Mouse (Mus musculus): Measurements from ENCODE around the gene Tmem191c. TPM values are rescaled to one million over a fixed set of nuclear protein-coding genes. Genes with fewer than 3 reads are reported as not detected.

The Tmem191c gene
- polyA plus RNA-seq, 1 experiment from 2014 or later = 15.0 TPM

DNA sequence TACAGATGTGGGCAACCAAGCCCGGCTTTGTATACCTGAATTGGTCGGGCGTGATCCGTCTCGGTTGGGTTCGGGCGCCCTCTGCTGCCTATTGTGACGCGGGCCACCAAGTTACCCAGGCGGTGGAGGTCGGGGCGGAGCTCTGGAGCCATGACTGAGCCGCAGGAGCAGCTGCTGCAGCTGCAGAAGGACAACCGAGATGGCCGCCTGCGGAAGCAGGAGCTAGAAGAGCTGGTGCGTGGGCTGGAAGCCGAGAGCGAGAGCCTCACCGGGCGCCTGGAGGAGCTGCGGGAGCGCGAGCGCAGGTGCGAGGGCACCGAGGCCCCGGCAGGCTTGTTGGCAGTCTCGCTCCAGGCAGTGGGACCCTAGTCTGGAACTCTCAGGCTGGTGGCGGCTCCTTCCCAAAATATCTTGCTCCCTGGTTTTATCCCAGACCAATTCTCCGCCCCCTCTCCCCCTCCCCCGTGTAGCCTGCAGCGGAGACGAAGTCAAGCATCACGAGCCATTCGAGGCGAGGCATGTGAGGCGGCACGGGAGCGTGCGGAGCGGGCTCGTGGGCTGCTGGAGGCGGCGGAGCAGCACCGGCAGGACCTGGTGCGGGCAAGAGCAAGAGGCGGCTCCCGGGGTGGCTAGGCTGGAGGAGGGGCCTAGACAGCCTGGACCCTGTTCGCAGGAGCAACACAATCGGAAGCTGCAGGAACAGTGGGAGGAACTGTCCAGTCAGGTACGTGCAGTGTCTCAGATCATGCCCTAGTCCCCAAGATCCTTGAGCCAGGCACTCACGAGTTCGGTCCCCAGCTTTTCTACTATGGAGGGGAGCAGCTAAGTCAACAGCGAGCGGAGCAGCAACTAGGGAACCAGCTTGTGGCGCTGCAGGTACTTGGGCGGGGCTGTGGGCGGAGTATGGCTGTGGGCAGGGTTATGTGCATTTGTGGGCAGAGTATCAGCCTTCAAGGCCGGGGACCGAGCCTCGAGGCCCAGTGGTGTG is 581 bp downstream of the Tmem191c start:
- H3K9ac ChIP-seq (ENCODE audit: low read length) = peak overlapping the region; percentile 77
- H3K4me1 ChIP-seq (ENCODE audit: control insufficient read depth, insufficient read depth, low read length) = peaks cover 18% of the 10 kb centered on the region
- peak overlapping the region; percentile 64 for H3K27ac ChIP-seq (ENCODE audit: low read length)
- H3K9me3 ChIP-seq (replicated peaks; ENCODE audit: control insufficient read depth, low read length) = no peaks in the 10 kb centered on the region
- H3K4me3 ChIP-seq (ENCODE audit: low read length) = peak overlapping the region; percentile 78
- under 1% methylated on average over 62 of the region's 62 CpGs for WGBS
- H3K36me3 ChIP-seq (ENCODE audit: control insufficient read depth, insufficient read depth) = peaks cover 10% of the 10 kb centered on the region; the same call in 1 of the 2 replicates
- H3K27me3 ChIP-seq (ENCODE audit: control insufficient read depth, insufficient read depth, low read length) = peaks cover 19% of the 10 kb centered on the region
- peak; percentile 88 for ATAC-seq (replicated peaks; ENCODE audit: extremely low read depth, insufficient read depth, low FRiP score)
- H3K4me2 ChIP-seq (ENCODE audit: low read depth, low read length) = peak overlapping the region; percentile 99

DNA sequence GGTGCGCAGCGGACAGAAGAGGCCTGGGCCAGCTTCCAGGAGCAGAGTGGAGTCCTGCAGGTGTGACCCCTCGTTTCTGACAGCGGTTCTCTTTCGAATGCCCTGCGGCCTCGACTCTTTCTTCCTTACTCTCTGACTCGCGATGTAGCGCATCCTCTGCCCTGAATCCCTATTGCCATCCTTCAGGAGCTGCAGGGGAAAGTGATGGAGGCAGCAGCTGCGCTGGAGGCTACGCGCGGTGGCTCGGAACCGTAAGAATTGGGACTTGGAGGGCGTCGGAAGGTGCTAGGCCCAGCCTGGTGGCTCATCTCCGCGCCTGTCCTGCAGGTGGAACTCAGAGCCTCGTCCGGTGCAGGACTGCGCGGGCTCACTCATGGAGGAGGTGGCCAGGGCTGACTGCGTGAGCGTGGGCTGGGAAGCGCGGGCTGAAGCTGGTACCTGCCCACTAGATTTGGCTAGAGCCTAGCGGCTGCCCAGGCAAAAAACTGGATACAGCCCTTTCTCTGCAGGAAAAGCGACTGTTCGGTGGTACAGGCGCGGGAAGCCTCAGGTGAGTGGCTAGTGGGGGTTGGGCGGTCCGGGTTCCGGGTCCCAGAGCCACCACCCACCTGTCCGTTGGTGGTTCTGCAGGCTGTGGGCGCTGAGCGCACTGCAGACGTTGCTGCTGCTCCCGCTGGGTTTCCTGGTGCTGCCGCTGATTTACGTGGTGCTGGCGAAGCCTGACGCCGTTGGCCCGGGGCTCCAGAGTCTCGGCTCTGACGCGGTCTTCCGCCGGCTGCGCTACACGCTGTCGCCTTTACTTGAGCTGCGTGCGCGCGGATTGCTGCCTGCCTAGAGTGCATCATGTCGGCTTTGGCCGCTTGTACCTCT is 1.7 kb downstream of the Tmem191c start:
- Histone ChIP-seq H3K36me3 (ENCODE audit: control insufficient read depth, insufficient read depth) (peaks cover 13% of the 10 kb centered on the region), H3K9me3 (replicated peaks; ENCODE audit: control insufficient read depth, low read length) (no peaks in the 10 kb centered on the region), H3K9ac (ENCODE audit: low read length) (peak overlapping the region; percentile 58)

DNA sequence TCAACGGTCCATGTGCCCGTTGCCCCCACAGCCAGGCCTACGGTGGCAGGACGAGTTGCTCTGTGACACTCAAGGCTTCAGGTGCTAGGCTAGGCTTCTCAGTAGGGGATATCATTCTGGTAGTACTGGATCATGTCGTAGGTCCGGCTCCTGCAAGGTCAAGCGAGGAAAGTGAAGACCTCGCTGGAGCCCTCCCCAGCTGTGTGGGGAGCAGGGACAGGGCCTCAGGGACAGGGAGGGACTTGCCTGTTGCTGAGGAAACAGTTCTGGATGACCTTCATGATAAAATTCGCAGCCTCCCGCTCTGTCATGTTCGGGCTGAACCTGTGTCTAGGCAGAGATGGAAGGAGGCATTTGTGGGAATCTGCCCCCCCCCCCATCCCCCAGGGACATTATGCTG is 4.6 kb downstream of the Tmem191c start:
- H3K36me3 ChIP-seq (ENCODE audit: control insufficient read depth, insufficient read depth) = peaks cover 17% of the 10 kb centered on the region

More for the DNA sequence above, 1.7 kb downstream of the Tmem191c start:
- Histone ChIP-seq H3K4me3 (ENCODE audit: low read length) (peak overlapping the region; percentile 78), H3K27ac (ENCODE audit: low read length) (no peak overlapping the region), H3K27me3 (ENCODE audit: control insufficient read depth, insufficient read depth, low read length) (peaks cover 19% of the 10 kb centered on the region), H3K4me1 (ENCODE audit: control insufficient read depth, insufficient read depth, low read length) (peaks cover 18% of the 10 kb centered on the region), H3K4me2 (ENCODE audit: low read depth, low read length) (peak overlapping the region; percentile 99)
- WGBS = 7% methylated on average over 61 of the region's 61 CpGs
- no peak for ATAC-seq (replicated peaks; ENCODE audit: extremely low read depth, insufficient read depth, low FRiP score)

DNA sequence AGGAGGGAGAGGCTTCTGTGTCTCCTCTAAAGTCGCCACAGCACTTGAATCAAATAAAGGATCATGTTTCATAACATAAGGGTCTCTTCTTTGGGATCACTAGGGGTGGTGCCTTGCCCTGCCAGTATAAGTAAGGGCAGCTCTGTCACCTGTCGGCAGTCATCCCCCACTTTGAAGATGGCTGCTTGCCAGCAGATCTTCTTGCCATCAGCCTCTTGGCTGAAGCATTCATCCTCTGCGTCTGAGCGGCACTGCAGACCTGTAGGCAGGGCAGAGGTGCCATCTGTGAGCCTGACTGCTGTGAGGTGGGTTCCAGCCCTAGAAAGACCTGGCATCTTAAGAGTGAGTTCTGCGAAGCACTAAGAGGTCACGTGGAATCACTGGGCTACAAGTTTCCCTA is 7.3 kb downstream of the Tmem191c start:
- peaks cover 24% of the 10 kb centered on the region for H3K36me3 ChIP-seq (ENCODE audit: control insufficient read depth, insufficient read depth)
- H3K27ac ChIP-seq (ENCODE audit: low read length) = no peak overlapping the region
- no peak overlapping the region for H3K4me3 ChIP-seq (ENCODE audit: low read length)
- H3K27me3 ChIP-seq (ENCODE audit: control insufficient read depth, insufficient read depth, low read length) = peaks cover 4% of the 10 kb centered on the region
- H3K9me3 ChIP-seq (replicated peaks; ENCODE audit: control insufficient read depth, low read length) = no peaks in the 10 kb centered on the region
- no peak for ATAC-seq (replicated peaks; ENCODE audit: extremely low read depth, insufficient read depth, low FRiP score)
- H3K9ac ChIP-seq (ENCODE audit: low read length) = no peak overlapping the region
- 50% methylated on average over 6 of the region's 6 CpGs for WGBS
- H3K4me1 ChIP-seq (ENCODE audit: control insufficient read depth, insufficient read depth, low read length) = peaks cover 3% of the 10 kb centered on the region; the same call in 1 of the 2 replicates
- no peak overlapping the region for H3K4me2 ChIP-seq (ENCODE audit: low read depth, low read length)

More for the DNA sequence above, 4.6 kb downstream of the Tmem191c start:
- H3K4me2 ChIP-seq (ENCODE audit: low read depth, low read length) = no peak overlapping the region
- no peak for ATAC-seq (replicated peaks; ENCODE audit: extremely low read depth, insufficient read depth, low FRiP score)
- peaks cover 21% of the 10 kb centered on the region for H3K4me1 ChIP-seq (ENCODE audit: control insufficient read depth, insufficient read depth, low read length)
- H3K9ac ChIP-seq (ENCODE audit: low read length) = no peak overlapping the region
- no peaks in the 10 kb centered on the region for H3K9me3 ChIP-seq (replicated peaks; ENCODE audit: control insufficient read depth, low read length)
- H3K27me3 ChIP-seq (ENCODE audit: control insufficient read depth, insufficient read depth, low read length) = peaks cover 19% of the 10 kb centered on the region
- 85% methylated on average over 11 of the region's 11 CpGs for WGBS
- no peak overlapping the region for H3K4me3 ChIP-seq (ENCODE audit: low read length)
- no peak overlapping the region for H3K27ac ChIP-seq (ENCODE audit: low read length)

DNA sequence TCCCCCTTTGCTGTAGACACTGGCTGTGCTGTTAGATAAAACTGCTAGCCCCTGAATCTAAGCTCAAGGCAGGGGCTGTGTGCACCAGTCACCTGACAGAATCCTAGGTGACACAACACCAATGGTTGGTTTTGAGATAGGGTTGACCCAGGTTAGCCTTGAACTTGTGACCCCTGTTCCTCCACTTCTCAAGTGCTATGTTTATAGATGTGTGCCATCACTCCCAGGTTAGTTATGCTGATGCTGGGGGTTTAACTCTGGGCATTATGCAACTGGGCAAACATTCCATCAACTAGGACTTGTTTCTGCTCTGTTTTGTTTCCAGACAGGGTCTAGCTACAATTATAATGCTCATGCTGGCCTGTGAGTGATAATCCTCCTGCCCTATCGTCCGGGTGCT is 11.2 kb downstream of the Tmem191c start:
- Histone ChIP-seq H3K4me1 (ENCODE audit: control insufficient read depth, insufficient read depth, low read length) (0 out of 2 replicates have a peak, but pooled peaks cover 3% of the 10 kb centered on the region), H3K4me3 (ENCODE audit: low read length) (no peak overlapping the region), H3K27me3 (ENCODE audit: control insufficient read depth, insufficient read depth, low read length) (no peaks in the 10 kb centered on the region), H3K9ac (ENCODE audit: low read length) (no peak overlapping the region), H3K36me3 (ENCODE audit: control insufficient read depth, insufficient read depth) (peaks cover 24% of the 10 kb centered on the region), H3K4me2 (ENCODE audit: low read depth, low read length) (no peak overlapping the region), H3K9me3 (replicated peaks; ENCODE audit: control insufficient read depth, low read length) (no peaks in the 10 kb centered on the region), H3K27ac (ENCODE audit: low read length) (no peak overlapping the region)
- ATAC-seq (replicated peaks; ENCODE audit: extremely low read depth, insufficient read depth, low FRiP score) = no peak
- WGBS = 88% methylated on average over 2 of the region's 2 CpGs

DNA sequence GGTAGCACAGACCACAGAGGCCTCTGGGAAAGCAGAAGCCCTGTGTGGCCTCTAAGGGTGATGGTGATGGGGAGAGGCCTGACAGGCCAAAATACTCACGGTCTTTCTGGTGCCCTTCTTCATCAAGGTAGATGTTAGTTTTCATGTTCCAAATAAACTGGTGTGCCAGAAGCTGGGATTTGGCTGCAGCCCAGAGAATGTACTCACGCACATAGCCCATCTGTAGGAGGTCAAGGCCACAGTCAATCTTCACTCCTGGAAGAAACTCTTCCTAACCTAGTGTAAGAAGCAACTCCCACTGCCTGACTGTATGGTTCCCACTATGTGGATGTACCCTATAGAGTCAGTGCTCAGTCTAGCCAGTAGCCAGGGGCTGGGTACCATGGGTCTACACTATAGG is 15.1 kb downstream of the Tmem191c start:
- Histone ChIP-seq H3K4me3 (ENCODE audit: low read length) (no peak overlapping the region), H3K4me2 (ENCODE audit: low read depth, low read length) (no peak overlapping the region), H3K36me3 (ENCODE audit: control insufficient read depth, insufficient read depth) (peaks cover 28% of the 10 kb centered on the region), H3K4me1 (ENCODE audit: control insufficient read depth, insufficient read depth, low read length) (no peaks in the 10 kb centered on the region), H3K27me3 (ENCODE audit: control insufficient read depth, insufficient read depth, low read length) (no peaks in the 10 kb centered on the region), H3K27ac (ENCODE audit: low read length) (no peak overlapping the region), H3K9me3 (replicated peaks; ENCODE audit: control insufficient read depth, low read length) (no peaks in the 10 kb centered on the region), H3K9ac (ENCODE audit: low read length) (no peak overlapping the region)
- no peak for ATAC-seq (replicated peaks; ENCODE audit: extremely low read depth, insufficient read depth, low FRiP score)
- 85% methylated on average over 2 of the region's 2 CpGs for WGBS

DNA sequence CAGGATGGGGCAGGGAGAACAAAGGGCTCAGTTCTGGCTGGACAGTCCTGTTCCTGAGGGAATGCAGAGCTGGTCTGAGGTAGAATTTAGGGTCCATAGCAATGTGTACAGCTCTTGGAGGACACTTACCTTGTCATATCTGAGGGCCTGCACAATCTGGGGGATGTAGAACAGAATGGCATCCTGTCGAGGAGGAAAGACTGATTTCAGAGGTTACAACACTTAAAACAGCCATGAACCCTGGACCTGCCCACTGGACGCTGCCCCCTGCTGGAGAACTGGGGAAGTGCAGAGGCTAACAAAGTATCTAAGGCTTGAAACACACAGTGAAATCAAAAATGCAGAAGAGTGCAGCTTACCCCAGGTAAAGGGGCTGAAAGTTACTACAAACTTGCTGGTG is 16.9 kb downstream of the Tmem191c start:
- Histone ChIP-seq H3K9ac (ENCODE audit: low read length) (no peak overlapping the region), H3K9me3 (replicated peaks; ENCODE audit: control insufficient read depth, low read length) (no peaks in the 10 kb centered on the region), H3K27ac (ENCODE audit: low read length) (no peak overlapping the region), H3K27me3 (ENCODE audit: control insufficient read depth, insufficient read depth, low read length) (no peaks in the 10 kb centered on the region), H3K4me2 (ENCODE audit: low read depth, low read length) (no peak overlapping the region), H3K36me3 (ENCODE audit: control insufficient read depth, insufficient read depth) (peaks cover 33% of the 10 kb centered on the region), H3K4me3 (ENCODE audit: low read length) (no peak overlapping the region), H3K4me1 (ENCODE audit: control insufficient read depth, insufficient read depth, low read length) (no peaks in the 10 kb centered on the region)
- no peak for ATAC-seq (replicated peaks; ENCODE audit: extremely low read depth, insufficient read depth, low FRiP score)
- WGBS = 5% methylated on average over 2 of the region's 2 CpGs

DNA sequence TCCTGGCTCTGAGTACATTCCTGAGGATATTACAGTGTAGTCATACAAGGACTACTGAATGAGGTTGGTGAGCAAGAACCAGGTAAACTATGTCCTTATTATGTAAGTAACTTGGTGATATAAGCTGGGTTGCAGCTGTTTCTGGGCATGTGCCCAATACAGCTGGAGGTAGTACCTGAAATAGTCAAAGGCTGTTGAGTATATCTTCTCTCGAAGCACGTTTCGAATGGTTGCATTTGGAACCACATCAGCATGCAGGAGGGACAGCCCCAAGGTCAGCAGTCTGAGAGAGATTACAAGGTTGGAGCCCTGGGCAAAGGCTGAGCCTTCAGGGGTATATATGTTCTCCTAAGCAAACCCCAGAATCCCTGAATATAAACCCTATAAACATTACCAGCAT is 24.9 kb downstream of the Tmem191c start:
- WGBS = 73% methylated on average over 3 of the region's 3 CpGs
- no peaks in the 10 kb centered on the region for H3K9me3 ChIP-seq (replicated peaks; ENCODE audit: control insufficient read depth, low read length)
- no peak overlapping the region for H3K4me3 ChIP-seq (ENCODE audit: low read length)
- no peak for ATAC-seq (replicated peaks; ENCODE audit: extremely low read depth, insufficient read depth, low FRiP score)
- no peak overlapping the region for H3K9ac ChIP-seq (ENCODE audit: low read length)
- no peak overlapping the region for H3K4me2 ChIP-seq (ENCODE audit: low read depth, low read length)
- no peak overlapping the region for H3K27ac ChIP-seq (ENCODE audit: low read length)
- peaks cover 47% of the 10 kb centered on the region for H3K36me3 ChIP-seq (ENCODE audit: control insufficient read depth, insufficient read depth)
- no peaks in the 10 kb centered on the region for H3K4me1 ChIP-seq (ENCODE audit: control insufficient read depth, insufficient read depth, low read length)
- H3K27me3 ChIP-seq (ENCODE audit: control insufficient read depth, insufficient read depth, low read length) = no peaks in the 10 kb centered on the region

All from heart, embryonic 16.5 days (tissue).